Mouse (Mus musculus): ENCODE measurements around the gene Gm20388. TPM values are rescaled to one million over a fixed set of nuclear protein-coding genes. Genes with fewer than 3 reads are reported as not detected.

The Gm20388 gene
- total RNA-seq, 1 experiment from 2014 or later, result 10.0 TPM

GRCm38 (mm10) chr8:122467816-122468215 is 2557.2 kb downstream of the Gm20388 start:
- ATAC-seq (replicated peaks; ENCODE audit: insufficient number of reproducible peaks, low FRiP score, low TSS enrichment, poor library complexity, severe bottlenecking), result no peak

GRCm38 (mm10) chr8:122469407-122469806 is 2558.8 kb downstream of the Gm20388 start:
- ATAC-seq (replicated peaks; ENCODE audit: insufficient number of reproducible peaks, low FRiP score, low TSS enrichment, poor library complexity, severe bottlenecking), result no peak

- ATAC-seq (replicated peaks; ENCODE audit: insufficient number of reproducible peaks, low FRiP score, low TSS enrichment, poor library complexity, severe bottlenecking), result no peak
Observed at GRCm38 (mm10) chr8:122469965-122470364, 2559.3 kb downstream of the Gm20388 start.

- ATAC-seq (replicated peaks; ENCODE audit: insufficient number of reproducible peaks, low FRiP score, low TSS enrichment, poor library complexity, severe bottlenecking), result no peak
Observed at GRCm38 (mm10) chr8:122470691-122471090, 2560.1 kb downstream of the Gm20388 start.

- ATAC-seq (replicated peaks; ENCODE audit: insufficient number of reproducible peaks, low FRiP score, low TSS enrichment, poor library complexity, severe bottlenecking), result peak; percentile 75
Observed at GRCm38 (mm10) chr8:122473911-122474421, 2563.3 kb downstream of the Gm20388 start.

- no peak for ATAC-seq (replicated peaks; ENCODE audit: insufficient number of reproducible peaks, low FRiP score, low TSS enrichment, poor library complexity, severe bottlenecking)
Observed at GRCm38 (mm10) chr8:122474951-122475560, 2564.4 kb downstream of the Gm20388 start.

GRCm38 (mm10) chr8:122475580-122476320 is 2565.1 kb downstream of the Gm20388 start, which contains the start of the genes Rnf166 and Ctu2:
Rnf166 (minus strand) TSS chr8:122476064.
Ctu2 (plus strand) TSS chr8:122476143.
- ATAC-seq (replicated peaks; ENCODE audit: insufficient number of reproducible peaks, low FRiP score, low TSS enrichment, poor library complexity, severe bottlenecking), result peak; percentile 20

GRCm38 (mm10) chr8:122482448-122482847 is 2571.8 kb downstream of the Gm20388 start:
- ATAC-seq (replicated peaks; ENCODE audit: insufficient number of reproducible peaks, low FRiP score, low TSS enrichment, poor library complexity, severe bottlenecking), result no peak

GRCm38 (mm10) chr8:122483877-122484276 is 2573.2 kb downstream of the Gm20388 start:
- no peak for ATAC-seq (replicated peaks; ENCODE audit: insufficient number of reproducible peaks, low FRiP score, low TSS enrichment, poor library complexity, severe bottlenecking)

- ATAC-seq (replicated peaks; ENCODE audit: insufficient number of reproducible peaks, low FRiP score, low TSS enrichment, poor library complexity, severe bottlenecking), result peak; percentile 39
Observed at GRCm38 (mm10) chr8:122484831-122485230, 2574.2 kb downstream of the Gm20388 start.

- ATAC-seq (replicated peaks; ENCODE audit: insufficient number of reproducible peaks, low FRiP score, low TSS enrichment, poor library complexity, severe bottlenecking), result no peak
Observed at GRCm38 (mm10) chr8:122488387-122488786, 2577.7 kb downstream of the Gm20388 start.

GRCm38 (mm10) chr8:122497016-122497734 is 2586.5 kb downstream of the Gm20388 start:
- ATAC-seq (replicated peaks; ENCODE audit: insufficient number of reproducible peaks, low FRiP score, low TSS enrichment, poor library complexity, severe bottlenecking), result no peak

- 0 out of 2 replicates have a peak, but pooled peaks have one; percentile 32 for ATAC-seq (replicated peaks; ENCODE audit: insufficient number of reproducible peaks, low FRiP score, low TSS enrichment, poor library complexity, severe bottlenecking)
Observed at GRCm38 (mm10) chr8:122497912-122498311, 2587.3 kb downstream of the Gm20388 start.

GRCm38 (mm10) chr8:122500856-122501255 is 2590.2 kb downstream of the Gm20388 start:
- peak; percentile 75 for ATAC-seq (replicated peaks; ENCODE audit: insufficient number of reproducible peaks, low FRiP score, low TSS enrichment, poor library complexity, severe bottlenecking)

GRCm38 (mm10) chr8:122511552-122511951 is 2600.9 kb downstream of the Gm20388 start:
- no peak for ATAC-seq (replicated peaks; ENCODE audit: insufficient number of reproducible peaks, low FRiP score, low TSS enrichment, poor library complexity, severe bottlenecking)

GRCm38 (mm10) chr8:122512392-122512791 is 2601.8 kb downstream of the Gm20388 start:
- ATAC-seq (replicated peaks; ENCODE audit: insufficient number of reproducible peaks, low FRiP score, low TSS enrichment, poor library complexity, severe bottlenecking), result no peak

- ATAC-seq (replicated peaks; ENCODE audit: insufficient number of reproducible peaks, low FRiP score, low TSS enrichment, poor library complexity, severe bottlenecking), result no peak
Observed at GRCm38 (mm10) chr8:122515699-122516098, 2605.1 kb downstream of the Gm20388 start.

GRCm38 (mm10) chr8:122517541-122518190 is 2607.0 kb downstream of the Gm20388 start:
- ATAC-seq (replicated peaks; ENCODE audit: insufficient number of reproducible peaks, low FRiP score, low TSS enrichment, poor library complexity, severe bottlenecking), result no peak

GRCm38 (mm10) chr8:122520611-122521010 is 2610.0 kb downstream of the Gm20388 start:
- ATAC-seq (replicated peaks; ENCODE audit: insufficient number of reproducible peaks, low FRiP score, low TSS enrichment, poor library complexity, severe bottlenecking), result no peak

All from monocyte, adult 5-6 weeks (primary cell).